Mouse (Mus musculus): ENCODE measurements around the gene Gstt3.

DNA sequence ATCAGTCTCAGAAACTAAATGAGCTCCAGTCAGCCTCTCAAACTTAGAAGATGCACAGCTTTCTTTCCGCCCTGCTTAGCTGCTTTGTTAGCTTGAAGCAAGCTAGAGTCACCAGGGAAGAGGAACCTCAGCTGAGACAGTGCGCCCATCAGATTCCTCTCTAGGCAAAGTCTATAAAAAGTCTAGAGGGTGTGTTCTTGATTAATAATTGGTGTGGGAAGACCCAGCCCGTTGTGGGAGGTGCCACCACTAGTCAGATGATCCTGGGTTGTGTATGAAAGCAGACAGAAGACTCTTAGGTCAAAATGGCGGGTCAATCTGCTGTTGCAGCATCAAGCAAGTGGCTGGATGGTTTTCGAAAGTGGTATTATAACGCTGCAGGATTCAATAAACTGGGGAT, 14.4 kb downstream of the Gstt3 start:
- TF ChIP-seq CTCF (IDR thresholded peaks at IDR 0.05; ENCODE audit: low read depth, low read length) (no peak), EP300 (IDR thresholded peaks at IDR 0.05; ENCODE audit: insufficient read depth, low read depth, low read length) (no peak), POLR2A (IDR thresholded peaks at IDR 0.05; ENCODE audit: insufficient read depth, low read length) (no peak)
